Mouse (Mus musculus): Measurements from ENCODE around the gene 1700030J22Rik. TPM values are rescaled to one million over a fixed set of nuclear protein-coding genes. Genes with fewer than 3 reads are reported as not detected.

Gene 1700030J22Rik
- total RNA-seq (2015) = 0.40 and 0.43 TPM in 2 replicates
- total RNA-seq (2017) = 0.29 and 0.37 TPM in 2 replicates

DNA sequence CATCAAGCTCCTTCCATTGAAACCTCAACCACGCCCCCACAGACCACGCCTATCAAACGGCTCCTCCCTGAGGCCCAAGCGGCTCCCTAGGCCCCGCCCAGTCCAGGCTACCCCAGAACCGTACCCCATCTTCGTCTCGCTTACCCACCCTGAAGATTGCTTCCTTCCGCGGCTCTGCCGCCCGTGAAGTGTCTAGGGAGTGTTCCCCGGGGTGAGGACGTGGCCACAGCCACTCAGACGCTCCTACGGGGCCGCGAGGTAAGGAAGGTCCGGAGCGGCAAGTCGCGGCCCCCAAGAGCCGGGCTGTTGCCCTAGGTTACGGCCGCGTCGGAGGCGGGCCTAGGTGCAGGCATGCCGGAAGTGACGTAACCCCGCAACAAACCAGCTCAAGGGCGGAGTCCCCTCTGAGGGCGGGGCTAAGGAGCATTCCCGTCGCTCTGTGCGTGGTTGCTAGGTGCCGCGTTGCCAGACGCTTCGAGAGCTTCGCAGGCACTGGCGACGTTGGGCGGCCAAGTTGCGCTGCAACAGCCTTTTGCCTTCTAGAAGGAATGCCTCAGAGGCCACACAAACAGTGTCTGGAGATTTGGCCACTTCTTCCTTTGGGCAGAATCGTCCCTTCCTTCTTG lies at the start of gene 1700030J22Rik:
Gene 1700030J22Rik, minus strand, starts transcription at position 329 of the 626 bp plus-strand sequence.
- peak; percentile 88 for ATAC-seq (ENCODE audit: poor library complexity, severe bottlenecking)

DNA sequence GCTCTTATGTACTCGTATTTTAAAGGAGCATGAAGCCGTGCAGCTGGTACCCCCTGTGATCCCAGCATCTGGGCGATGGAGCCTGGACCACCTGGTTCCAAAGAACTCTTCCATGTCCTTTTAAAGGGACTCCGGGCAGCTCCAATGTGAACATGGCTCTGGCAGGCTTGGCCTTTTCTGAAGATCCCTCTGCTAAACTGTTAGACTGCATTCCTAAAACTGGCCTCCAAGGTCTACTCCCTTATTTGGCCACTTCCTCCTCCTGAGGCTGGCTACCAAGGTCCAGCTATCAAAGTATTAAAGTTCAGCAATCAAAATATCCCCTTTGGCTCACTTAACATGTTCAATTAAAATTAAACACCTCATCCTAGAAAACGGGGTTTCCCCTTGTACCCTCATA lies 48.8 kb upstream of the 1700030J22Rik start:
- no peak for ATAC-seq (ENCODE audit: poor library complexity, severe bottlenecking)

DNA sequence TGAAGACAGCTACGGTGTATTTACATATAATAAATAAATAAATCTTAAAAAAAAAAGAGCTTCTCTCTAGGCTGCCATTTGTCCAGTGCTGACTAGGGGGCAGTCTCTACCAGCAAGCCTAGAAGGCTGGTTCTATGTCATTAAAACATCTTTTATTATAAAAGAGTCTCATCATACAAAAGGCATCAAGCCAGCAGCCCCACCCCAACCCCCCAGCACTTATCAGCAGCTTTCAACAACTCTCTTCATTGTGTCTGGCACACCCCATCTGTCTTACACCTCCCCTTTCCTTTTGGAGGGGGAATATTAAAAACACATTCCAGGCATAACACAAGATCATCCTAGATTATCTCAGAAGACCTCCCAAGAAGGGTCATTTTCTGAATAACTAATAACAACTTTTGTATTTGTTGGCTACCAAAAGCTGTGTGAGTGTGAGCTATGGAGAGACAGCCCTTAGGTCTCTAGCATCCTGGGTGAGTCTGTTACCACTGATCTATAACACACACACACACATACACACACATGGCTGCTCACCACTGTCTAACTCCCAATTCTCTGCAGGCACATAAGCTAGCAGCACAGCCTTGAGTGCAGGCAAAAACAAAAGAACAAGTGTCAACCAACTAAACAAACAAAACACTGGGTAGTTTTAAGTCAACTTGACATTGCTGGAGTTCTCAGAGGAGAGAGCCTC lies 43.7 kb upstream of the 1700030J22Rik start:
- ATAC-seq (ENCODE audit: poor library complexity, severe bottlenecking) = no peak

DNA sequence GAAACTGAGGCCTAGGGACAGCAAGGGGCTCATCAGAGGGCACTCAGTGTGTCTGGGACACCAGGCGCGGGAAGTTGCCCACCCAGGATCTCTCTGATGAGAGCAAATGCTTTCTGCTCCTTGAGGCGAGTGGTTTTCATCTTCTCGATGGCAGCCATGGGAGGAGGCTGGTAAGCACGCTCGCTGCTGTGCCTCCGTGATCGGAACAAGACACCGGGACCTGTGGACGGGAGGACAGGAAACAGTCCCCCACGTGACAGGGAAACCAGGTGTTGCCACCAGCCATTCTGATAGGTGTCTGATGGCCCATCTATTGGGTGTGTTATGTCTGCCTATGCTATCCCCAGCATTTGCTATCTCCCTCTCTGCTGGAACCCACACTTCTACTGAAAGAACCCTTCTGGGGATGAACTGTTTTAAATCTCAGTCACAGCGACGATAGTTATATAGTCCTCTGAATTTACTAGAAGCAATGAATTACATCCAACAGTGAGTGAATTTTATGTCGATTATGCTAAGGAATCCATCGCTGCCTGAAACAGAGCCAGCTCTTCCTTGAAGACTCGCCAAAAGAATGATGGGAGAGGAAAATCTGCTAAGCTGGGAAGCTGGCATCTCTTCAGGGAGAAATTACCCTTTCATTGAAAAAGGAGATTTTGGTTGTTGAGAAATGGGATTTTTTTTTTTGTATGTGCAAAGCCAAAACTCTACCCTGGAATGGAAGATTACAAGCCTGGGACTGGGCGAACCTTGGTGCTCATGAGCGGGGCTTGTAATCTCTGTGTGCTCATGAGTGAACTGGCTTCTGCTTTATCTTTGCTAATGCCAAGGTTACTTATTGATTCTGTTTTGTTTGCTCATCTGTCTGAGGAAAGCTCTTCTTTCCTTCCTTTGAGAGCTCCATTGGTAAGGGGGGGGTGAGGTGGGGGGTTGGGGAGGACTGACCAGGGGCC lies 40.8 kb upstream of the 1700030J22Rik start:
- ATAC-seq (ENCODE audit: poor library complexity, severe bottlenecking) = no peak

DNA sequence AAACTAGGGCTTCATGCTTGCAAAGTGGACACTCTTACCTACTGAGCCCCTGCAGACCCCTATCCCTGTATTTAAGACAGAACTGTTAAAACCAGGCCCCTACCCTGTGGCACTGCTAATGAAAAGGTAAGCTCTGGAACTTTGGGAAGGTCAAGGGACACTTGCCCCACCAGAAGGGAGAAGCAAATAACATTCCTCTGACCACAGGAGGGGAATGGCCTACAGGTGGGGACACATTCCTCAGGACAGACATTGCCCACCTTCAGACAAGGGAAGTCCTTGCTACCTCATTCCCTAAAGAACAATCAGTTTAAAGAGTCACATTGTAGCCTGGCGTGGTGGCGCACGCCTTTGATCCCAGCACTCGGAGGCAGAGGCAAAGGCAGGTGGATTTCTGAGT lies 39.1 kb upstream of the 1700030J22Rik start:
- ATAC-seq (ENCODE audit: poor library complexity, severe bottlenecking) = no peak

DNA sequence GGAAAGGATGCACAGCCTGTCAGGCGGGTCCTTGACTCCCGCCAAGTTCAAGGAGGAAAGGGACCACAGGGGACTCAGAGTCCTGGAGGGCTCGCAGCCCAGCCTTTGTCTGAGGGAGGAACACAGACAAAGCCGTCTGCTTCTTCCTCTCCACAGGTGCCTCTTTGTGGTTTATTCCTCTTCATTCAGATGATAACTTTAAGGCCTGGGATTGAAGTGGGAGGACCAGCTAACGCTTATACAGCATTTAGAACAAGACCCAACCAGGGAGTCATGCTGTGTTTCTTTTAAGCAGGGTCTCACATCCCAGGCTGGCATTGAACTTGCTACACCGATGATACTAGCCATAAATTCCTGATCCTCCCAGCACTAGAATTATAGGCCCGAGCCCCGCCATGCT lies 38.2 kb upstream of the 1700030J22Rik start:
- ATAC-seq (ENCODE audit: poor library complexity, severe bottlenecking) = no peak

DNA sequence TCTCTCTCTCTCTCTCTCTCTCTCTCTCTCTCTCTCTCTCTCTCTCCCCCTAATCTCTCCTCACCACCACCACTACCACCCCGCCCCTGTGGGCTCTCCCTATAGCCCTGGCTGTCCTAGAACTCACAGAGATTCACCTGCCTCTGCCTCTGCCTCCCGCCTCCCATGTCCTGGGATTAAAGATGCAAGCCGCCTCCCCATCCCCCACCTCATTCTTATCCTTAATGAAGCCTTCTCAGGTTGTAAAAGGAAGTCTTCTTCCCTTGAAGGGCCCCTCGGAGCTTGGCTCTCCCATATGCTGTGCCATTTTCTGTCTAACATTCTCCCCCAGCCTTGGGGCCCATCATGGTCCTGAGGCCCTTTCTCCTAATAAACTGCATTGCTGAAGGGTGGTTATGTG lies 36.9 kb upstream of the 1700030J22Rik start:
- no peak for ATAC-seq (ENCODE audit: poor library complexity, severe bottlenecking)

DNA sequence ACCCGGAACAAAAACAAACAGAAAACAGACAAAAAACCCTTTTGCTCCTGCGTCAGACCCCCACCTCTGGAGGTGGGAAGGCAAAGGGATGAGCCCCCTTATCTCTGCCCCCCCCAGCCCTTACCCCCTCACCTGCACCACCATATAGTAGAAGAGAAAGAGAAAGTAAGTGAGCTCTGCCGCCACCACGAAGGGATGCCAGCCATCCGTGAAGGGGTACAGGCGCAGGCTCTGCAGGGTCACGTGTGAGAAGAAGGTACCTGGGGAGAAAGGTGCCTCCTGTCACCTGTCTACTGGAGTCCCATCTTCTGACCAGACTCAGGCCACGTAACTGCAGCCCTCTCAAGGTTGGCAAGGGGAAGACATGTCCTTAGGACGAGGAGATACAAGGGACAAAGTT lies 32.6 kb upstream of the 1700030J22Rik start:
- no peak for ATAC-seq (ENCODE audit: poor library complexity, severe bottlenecking)

DNA sequence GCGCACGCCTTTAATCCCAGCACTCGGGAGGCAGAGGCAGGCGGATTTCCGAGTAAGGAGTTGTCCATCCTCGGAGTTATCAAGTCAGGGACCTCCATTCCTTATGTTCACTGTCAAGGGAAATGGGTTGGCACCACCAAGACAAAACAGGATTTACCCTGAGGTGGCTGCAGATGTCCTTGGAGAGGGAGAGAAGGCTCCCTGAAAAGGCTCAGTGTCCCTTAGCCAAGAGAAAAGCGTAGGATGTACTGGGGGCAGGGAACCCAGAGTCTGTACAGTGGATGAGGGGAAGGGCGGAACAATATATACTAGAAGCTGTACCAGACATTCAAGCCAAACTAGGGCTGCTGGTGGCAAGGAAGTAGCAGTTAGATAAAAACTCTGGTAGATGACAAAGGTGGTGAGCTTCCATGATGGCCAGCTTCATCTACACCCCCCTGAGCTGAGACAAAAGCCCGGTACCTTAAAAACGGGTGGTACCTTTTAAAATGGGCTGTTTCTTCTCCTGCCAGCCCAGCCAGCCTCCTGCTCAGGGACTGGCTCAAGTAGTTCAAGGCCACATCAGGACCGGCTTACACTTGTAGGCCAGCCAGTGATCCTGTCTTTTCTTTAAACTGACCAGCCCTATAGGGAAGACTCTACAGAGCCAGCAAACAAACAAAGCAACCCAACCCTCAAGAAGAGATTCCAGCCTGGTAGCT lies 15.4 kb upstream of the 1700030J22Rik start:
- no peak for ATAC-seq (ENCODE audit: poor library complexity, severe bottlenecking)

DNA sequence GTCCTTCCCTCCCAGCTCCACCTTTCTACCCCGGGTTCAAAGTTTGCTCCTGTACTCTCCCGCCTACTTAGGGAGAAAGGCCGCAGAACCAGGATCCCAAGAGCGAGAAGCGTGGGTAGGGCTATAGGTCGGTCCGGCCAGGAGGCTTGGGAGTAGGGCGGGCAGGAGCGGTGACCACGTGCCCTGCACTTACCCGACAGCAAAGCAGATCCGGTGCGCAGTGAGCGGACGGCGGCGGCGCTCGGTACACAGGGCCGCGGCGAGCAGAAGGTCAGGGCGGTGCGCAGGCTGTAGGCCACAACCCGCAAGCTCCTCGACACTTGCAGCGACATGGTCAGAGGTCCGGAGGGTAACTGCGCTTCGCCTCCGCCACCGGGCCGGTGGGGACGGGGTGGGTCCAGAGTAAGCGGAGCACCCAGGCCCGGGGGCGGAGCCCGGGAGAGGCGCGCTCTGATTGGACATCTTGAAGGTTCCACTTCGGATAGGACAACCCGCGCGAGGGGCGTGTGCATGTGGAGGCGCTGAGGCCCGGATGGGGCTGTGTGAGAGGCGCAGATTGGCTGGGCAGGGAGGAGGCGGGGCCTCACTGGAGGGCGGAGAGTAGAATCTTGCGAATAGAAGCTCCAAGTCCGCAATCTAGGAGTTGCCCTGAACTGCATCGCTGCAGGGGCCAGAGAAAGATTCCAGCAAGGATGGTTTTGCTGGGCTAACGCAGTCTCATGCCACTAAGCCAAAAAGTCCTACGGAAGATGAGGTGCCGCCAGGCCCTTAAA lies 14.5 kb upstream of the 1700030J22Rik start, which contains the start of gene Gcsh:
Gene Gcsh, minus strand, starts transcription at position 443 of the 773 bp plus-strand sequence.
- ATAC-seq (ENCODE audit: poor library complexity, severe bottlenecking) = peak; percentile 98

DNA sequence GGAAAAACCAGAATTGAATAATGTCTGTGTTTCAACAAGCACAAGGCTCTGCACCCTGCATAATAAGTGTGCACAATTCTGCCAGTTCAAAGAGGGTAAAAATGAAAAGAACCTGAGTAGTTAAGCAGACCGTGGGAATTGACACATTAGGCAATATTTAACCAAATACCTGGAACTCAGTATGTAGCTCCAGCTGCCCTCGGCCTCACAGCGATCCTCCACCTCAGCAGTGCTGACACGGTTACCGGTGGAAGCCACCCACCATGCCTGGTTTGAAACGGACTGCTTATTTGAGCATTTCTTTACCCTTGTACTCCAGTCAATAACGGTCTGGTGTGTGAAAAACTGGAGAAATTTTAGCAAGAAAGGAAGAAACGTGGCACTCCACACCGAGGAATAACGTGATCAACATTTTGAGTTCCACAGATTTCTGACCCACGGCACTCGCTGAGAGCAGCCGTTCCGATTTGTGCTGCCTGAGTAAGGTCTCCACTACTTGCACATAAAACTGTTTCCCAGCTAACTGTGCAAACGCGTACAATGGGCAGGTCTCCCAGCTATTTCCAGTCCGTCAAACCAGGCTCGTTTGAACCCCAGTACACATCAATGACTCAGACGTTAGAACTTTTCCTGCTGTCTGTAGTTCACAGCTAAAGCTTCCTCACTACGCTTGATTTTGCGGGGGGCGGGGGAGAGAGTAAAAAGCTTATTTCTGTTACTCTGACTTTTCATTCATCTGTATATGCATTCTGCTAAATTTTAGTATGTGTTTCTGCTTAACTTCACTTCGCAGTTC lies 13.6 kb upstream of the 1700030J22Rik start:
- ATAC-seq (ENCODE audit: poor library complexity, severe bottlenecking) = no peak

DNA sequence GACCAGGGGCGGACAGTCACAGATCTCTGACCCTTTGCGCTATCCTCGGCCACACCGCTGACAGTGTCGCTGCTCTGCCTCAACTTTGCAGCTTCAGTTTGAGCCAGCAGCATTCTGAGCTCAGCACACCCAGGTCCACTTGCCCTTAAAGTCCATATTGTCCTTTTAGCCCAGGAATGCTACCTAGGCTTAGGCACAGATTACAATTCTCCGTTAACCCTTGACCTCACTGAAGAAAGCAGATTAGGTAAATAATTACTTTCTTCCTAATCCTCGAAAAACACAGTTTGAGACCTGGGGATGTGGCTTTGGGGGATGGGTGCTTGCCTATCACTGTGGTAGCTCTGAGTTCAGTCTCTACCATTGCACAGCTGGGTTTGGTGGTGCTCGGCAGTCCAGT lies 12.5 kb upstream of the 1700030J22Rik start:
- no peak for ATAC-seq (ENCODE audit: poor library complexity, severe bottlenecking)

DNA sequence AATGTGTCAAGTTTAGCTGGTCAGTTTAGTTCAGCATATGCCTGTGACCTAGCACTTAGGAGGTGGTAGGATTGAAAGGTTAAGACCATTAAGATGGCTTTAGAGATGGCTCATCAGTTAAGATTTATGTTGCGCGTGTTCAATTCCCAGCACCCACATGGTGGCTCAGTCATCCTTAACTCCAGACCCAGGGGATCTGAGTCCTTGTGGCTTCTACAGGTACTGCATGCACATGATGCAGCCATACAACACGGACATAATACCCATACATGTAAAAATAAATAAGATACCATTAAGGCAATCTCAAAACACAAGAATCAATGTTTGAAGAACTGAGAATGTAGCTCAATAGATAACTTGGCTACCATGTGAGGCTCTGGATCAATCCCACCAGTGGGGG lies 11.1 kb upstream of the 1700030J22Rik start:
- no peak for ATAC-seq (ENCODE audit: poor library complexity, severe bottlenecking)

DNA sequence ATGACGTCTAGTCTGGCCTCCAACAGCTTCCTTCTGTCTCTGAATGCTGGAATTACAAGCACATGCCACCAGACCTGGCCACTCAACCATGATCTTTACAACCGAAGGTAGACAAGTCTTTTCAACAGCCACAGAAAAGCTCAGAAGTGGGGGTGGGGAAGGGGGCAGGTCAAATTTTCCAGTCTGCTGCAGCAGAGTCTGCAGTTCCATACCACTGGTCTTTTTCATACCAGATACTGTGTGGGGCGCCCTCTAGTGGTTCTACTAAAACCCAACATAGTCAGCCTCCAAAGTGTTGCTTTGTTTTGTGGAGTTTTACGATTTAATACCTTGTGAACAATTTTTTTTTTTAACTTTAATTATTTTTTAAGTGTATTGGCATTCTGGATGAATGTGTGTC lies 1.4 kb upstream of the 1700030J22Rik start:
- peak; percentile 39 for ATAC-seq (ENCODE audit: poor library complexity, severe bottlenecking)

DNA sequence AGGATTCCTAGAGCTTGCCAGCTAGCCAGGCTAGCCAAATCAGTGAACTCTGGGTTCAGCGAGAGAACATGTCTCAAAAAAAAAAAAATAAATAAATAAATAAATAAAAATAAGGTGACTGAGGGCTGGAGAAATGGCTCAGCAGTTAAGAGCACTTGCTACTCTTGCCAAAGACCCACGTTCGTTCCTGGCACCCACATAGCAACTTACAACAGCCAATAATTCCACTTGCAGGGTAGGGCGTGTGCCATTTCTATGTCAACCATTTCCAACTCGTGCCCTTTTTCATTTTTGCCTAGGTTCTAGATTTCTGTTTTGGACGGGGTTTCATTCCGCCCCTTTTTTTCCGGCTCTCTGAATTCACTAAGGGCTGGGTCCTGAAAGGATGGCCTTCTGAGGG lies 707 bp downstream of the 1700030J22Rik start:
- ATAC-seq (ENCODE audit: poor library complexity, severe bottlenecking) = no peak

DNA sequence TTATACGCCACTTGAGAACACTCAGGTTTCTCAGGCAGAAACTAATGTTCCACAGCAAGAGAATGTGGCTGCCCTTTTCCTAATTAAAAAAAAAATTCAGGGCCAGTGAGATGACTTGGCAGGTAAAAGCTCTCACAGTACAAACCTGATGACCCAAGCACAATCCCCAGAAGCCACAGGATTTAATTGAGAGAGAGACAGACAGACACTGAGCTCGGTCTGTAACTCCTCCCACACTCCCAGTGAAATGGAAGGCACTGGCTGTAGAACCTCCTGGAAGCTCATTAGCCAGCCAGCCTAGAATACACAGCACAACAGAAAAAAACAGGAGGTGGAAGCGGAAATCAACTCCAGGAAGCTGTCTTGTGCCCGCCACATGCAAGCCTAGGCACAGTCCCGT lies 3.2 kb downstream of the 1700030J22Rik start:
- ATAC-seq (ENCODE audit: poor library complexity, severe bottlenecking) = no peak

DNA sequence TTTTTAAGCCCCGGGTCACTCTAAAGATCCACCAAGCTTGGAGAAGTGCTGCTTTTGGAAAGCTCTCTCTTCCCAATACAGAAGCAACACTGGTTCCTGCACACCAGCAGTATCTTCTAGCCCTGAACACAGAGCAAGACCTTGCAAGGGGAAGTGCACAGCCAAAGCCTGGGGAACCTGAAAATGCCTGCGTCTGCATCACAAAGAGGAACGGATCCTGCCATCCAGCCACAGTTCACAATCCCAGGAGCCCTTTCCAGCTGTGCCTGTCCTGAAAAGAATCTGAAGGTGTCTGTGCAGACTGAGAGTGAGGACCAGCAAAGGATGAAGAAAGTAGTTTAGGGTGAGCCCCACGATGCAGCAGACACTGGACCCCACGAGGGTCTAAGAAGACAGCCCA lies 3.7 kb downstream of the 1700030J22Rik start:
- ATAC-seq (ENCODE audit: poor library complexity, severe bottlenecking) = peak; percentile 28

DNA sequence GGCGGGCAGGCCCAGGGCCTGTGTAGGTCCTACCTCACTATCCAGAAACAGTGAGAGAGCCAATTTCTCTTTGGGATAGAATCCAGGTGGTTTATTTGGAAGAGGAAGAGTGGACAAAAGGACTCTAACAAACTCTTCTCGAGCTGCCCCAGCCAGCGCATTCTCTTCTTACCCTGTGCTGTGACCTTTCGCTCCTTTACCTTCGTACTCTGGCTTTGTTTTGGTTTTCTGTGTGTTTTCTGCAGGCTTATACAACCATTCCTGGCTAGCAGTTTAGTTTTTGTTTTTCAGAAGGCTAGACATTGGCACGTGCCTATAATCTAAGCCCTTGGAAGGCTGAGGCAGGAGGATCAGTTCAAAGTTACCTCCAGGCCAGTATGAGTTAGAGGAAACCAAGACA lies 9.2 kb downstream of the 1700030J22Rik start:
- ATAC-seq (ENCODE audit: poor library complexity, severe bottlenecking) = no peak

DNA sequence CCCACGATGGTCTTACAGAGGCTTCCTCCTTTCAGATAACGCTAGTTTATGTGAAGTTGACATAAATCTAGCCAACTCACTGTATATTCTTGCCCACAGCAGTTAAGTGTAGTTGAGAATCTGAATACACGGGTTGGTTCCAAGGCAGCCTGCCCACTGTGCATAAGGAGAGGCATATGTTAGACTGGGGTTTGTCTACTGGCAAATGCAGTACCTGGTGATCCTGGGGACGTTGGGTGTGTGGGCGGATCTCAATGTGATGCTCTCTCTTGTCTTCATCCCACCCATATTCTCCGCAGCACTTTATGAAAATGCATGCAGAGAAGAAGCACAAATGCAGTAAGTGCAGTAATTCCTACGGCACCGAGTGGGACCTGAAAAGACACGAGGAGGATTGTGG lies 24.3 kb downstream of the 1700030J22Rik start:
- ATAC-seq (ENCODE audit: poor library complexity, severe bottlenecking) = no peak

Data from megakaryocyte, adult 5-6 weeks (primary cell).